Mouse (Mus musculus) midbrain, postnatal 0 days (tissue): ENCODE measurements at regions not wholly inside any gene's neighbourhood (a gene's known extent, or its start where the extent isn't known, plus 50 kb on each side); places are given as distances from the start of the nearest gene placed in this dataset.

Source experiments
- ATAC-seq: fragments of 200-750 bp; cut with Nextera tagmentation; 2 replicates; pipeline ENCODE4 v1.8.0; 2017; ENCODE audit warnings: moderate number of reproducible peaks, mild to moderate bottlenecking, moderate TSS enrichment, moderate library complexity; ENCODE audit not compliant: low FRiP score
- DNase-seq: peaks from one replicate; pipeline ENCODE4 v3.0.0-alpha.2; 2015; ENCODE audit warnings: low spot score
- H3K27ac ChIP-seq: fragments of 300-500 bp; sonication (generic); 2 replicates; pipeline ENCODE4 v1.5.1; 2014; ENCODE audit warnings: low read depth, mild to moderate bottlenecking, low read length, mixed read lengths
- H3K27me3 ChIP-seq: fragments of 300-500 bp; sonication (generic); 2 replicates; pipeline ENCODE4 v1.6.1; 2014; ENCODE audit warnings: low read length, control low read depth, mixed read lengths; ENCODE audit not compliant: insufficient read depth
- H3K36me3 ChIP-seq: fragments of 300-500 bp; sonication (generic); 2 replicates; pipeline ENCODE4 v1.6.1; 2014; ENCODE audit warnings: low read length, control low read depth, mixed read lengths; ENCODE audit not compliant: insufficient read depth
- H3K4me1 ChIP-seq: fragments of 300-500 bp; sonication (generic); 2 replicates; pipeline ENCODE4 v1.6.1; 2014; ENCODE audit warnings: mild to moderate bottlenecking, control low read depth, antibody characterized with exemption, low read length, mixed read lengths; ENCODE audit not compliant: insufficient read depth
- H3K4me2 ChIP-seq: fragments of 300-500 bp; sonication (generic); 2 replicates; pipeline ENCODE4 v1.6.1; 2014; ENCODE audit warnings: low read depth, mild to moderate bottlenecking, low read length, mixed read lengths; ENCODE audit not compliant: poor library complexity, severe bottlenecking
- H3K4me3 ChIP-seq: fragments of 300-500 bp; sonication (generic); 2 replicates; pipeline ENCODE4 v1.5.1; 2014; ENCODE audit warnings: low read depth, mild to moderate bottlenecking, low read length, moderate library complexity
- H3K9ac ChIP-seq: fragments of 300-500 bp; sonication (generic); replicated peaks from 2 replicates; pipeline ENCODE4 v1.6.1; 2014; ENCODE audit warnings: mild to moderate bottlenecking, low read length, moderate library complexity, mixed read lengths; ENCODE audit not compliant: poor library complexity, severe bottlenecking
- H3K9me3 ChIP-seq: fragments of 300-500 bp; sonication (generic); 2 replicates; pipeline ENCODE4 v1.6.1; 2016; ENCODE audit warnings: low read length, control low read depth
- CTCF ChIP-seq: IDR thresholded peaks from 2 replicates; pipeline ENCODE4 v1.5.1; 2016; ENCODE audit warnings: antibody characterized with exemption, mild to moderate bottlenecking
- WGBS: fragments of 180-500 bp; shearing (Covaris S2); extraction: QIAGEN DNeasy Blood & Tissue Kit; methylation state at CpG from one replicate; pipeline ENCODE4 v1.1.7; 2014; 5-methylcytosine and 5-hydroxymethylcytosine counted together

GRCm38 (mm10) chr9:85458356-85458755 is 131.2 kb upstream of the Tent5a start:
- TF ChIP-seq CTCF = no peak
- WGBS = 85% methylated on average over 2 of the region's 2 CpGs
- Histone ChIP-seq H3K9me3 (no peaks in the 10 kb centered on the region), H3K4me2 (no peak overlapping the region), H3K4me1 (no peaks in the 10 kb centered on the region), H3K9ac (no peak overlapping the region), H3K27me3 (no peaks in the 10 kb centered on the region), H3K27ac (no peak overlapping the region), H3K4me3 (no peak overlapping the region), H3K36me3 (no peaks in the 10 kb centered on the region)
- DNase-seq = no peak
- no peak for ATAC-seq

- Histone ChIP-seq H3K9ac (no peak overlapping the region), H3K27me3 (no peaks in the 10 kb centered on the region), H3K27ac (no peak overlapping the region), H3K4me3 (no peak overlapping the region), H3K9me3 (no peaks in the 10 kb centered on the region), H3K36me3 (no peaks in the 10 kb centered on the region), H3K4me2 (no peak overlapping the region), H3K4me1 (no peaks in the 10 kb centered on the region)
- ATAC-seq (no peak), DNase-seq (no peak)
- no peak for TF ChIP-seq CTCF
- WGBS = 73% methylated on average over 5 of the region's 5 CpGs
Measured at GRCm38 (mm10) chr9:85457400-85457799, 130.3 kb upstream of the Tent5a start.

- Histone ChIP-seq H3K9me3 (no peaks in the 10 kb centered on the region), H3K36me3 (no peaks in the 10 kb centered on the region), H3K4me3 (no peak overlapping the region), H3K9ac (no peak overlapping the region), H3K4me1 (no peaks in the 10 kb centered on the region), H3K4me2 (no peak overlapping the region), H3K27ac (no peak overlapping the region), H3K27me3 (no peaks in the 10 kb centered on the region)
- ATAC-seq = no peak
- 83% methylated on average over 4 of the region's 4 CpGs for WGBS
- no peak for DNase-seq
- TF ChIP-seq CTCF = no peak
Measured at GRCm38 (mm10) chr9:85455382-85455781, 128.2 kb upstream of the Tent5a start.

GRCm38 (mm10) chr9:85452196-85452857 is 125.2 kb upstream of the Tent5a start:
- TF ChIP-seq CTCF = no peak
- H3K27ac ChIP-seq = no peak overlapping the region
- no peaks in the 10 kb centered on the region for H3K36me3 ChIP-seq
- no peak overlapping the region for H3K4me2 ChIP-seq
- H3K4me1 ChIP-seq = no peaks in the 10 kb centered on the region
- WGBS = 89% methylated on average over 8 of the region's 8 CpGs
- H3K4me3 ChIP-seq = no peak overlapping the region
- no peak for ATAC-seq
- H3K27me3 ChIP-seq = no peaks in the 10 kb centered on the region
- DNase-seq = no peak
- no peak overlapping the region for H3K9ac ChIP-seq
- H3K9me3 ChIP-seq = no peaks in the 10 kb centered on the region

GRCm38 (mm10) chr9:85451349-85451748 is 124.2 kb upstream of the Tent5a start:
- TF ChIP-seq CTCF = no peak
- no peak overlapping the region for H3K4me2 ChIP-seq
- H3K9ac ChIP-seq = no peak overlapping the region
- DNase-seq (no peak), ATAC-seq (no peak)
- H3K27me3 ChIP-seq = no peaks in the 10 kb centered on the region
- 93% methylated on average over 5 of the region's 5 CpGs for WGBS
- H3K9me3 ChIP-seq = no peaks in the 10 kb centered on the region
- H3K36me3 ChIP-seq = no peaks in the 10 kb centered on the region
- H3K27ac ChIP-seq = no peak overlapping the region
- no peaks in the 10 kb centered on the region for H3K4me1 ChIP-seq
- H3K4me3 ChIP-seq = no peak overlapping the region

- H3K4me2 ChIP-seq = no peak overlapping the region
- no peaks in the 10 kb centered on the region for H3K9me3 ChIP-seq
- DNase-seq (no peak), ATAC-seq (no peak)
- H3K4me3 ChIP-seq = no peak overlapping the region
- H3K27me3 ChIP-seq = no peaks in the 10 kb centered on the region
- no peaks in the 10 kb centered on the region for H3K4me1 ChIP-seq
- no peak overlapping the region for H3K27ac ChIP-seq
- H3K9ac ChIP-seq = no peak overlapping the region
- H3K36me3 ChIP-seq = no peaks in the 10 kb centered on the region
- no peak for TF ChIP-seq CTCF
Measured at GRCm38 (mm10) chr9:85450877-85451276, 123.7 kb upstream of the Tent5a start.
